8 mouse cellular contexts compared by ENCODE assay signal in the genomic region with DNA sequence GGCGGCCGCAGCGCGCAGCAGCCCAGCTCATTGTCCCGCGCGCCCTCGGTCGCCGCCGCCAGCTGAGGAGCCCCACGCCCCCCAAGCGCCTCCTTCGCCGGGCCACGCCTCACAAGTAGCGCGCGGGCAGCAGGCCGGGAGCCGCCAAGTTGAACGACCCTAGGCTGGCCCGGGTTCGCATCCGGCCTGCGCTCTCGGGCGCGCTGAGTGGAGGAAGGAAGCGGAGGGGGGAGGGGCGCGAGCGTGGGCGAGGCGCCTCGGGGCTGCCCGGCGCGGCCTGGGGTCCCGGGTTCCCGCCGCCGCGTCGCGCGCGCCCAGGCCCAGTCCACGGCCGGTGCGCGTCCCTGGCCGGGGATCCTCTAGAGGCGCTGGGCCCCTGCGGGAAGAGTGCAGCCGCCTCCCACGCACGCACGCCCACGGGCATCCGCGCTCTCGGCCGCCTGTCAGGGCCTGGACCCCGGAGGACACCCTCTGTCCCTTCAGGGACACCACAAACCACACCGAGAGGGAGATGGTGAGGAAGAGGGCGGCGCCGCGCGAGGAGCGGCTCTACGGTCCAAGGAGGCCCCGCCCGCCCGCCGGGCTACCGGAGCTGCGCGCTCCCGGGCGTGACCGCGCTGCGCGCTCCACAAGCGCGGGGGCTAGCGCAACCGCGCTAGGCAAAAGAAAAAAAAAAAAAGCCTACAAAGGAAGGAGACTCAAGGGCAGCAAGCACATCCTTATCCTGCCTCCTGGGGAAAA. TPM values are rescaled to one million over a fixed set of nuclear protein-coding genes. Genes with fewer than 3 reads are reported as not detected.
DNase-seq lines count a peak whose midpoint lies in the region; ATAC-seq lines count a peak whose summit lies in the region.

Gene Dclk2, minus strand, starts transcription at position 510 of the 741 bp plus-strand sequence.

- peak; percentile 48 for DNase-seq in adrenal gland, adult 8-10 months
- DNase-seq in embryo, embryonic 11.5 days (ENCODE audit: low read depth, low spot score), result peak; percentile 69
- DNase-seq in gastrocnemius, postnatal 25 days, result peak; percentile 69
- DNase-seq in left cerebral cortex, postnatal 14 days (ENCODE audit: low spot score in 2 of 2), result peak; percentile 67 to 79
- peak; percentile 87 for DNase-seq in right cerebral cortex, postnatal 25 days
- peak; percentile 42 for DNase-seq in yolk sac, embryonic 10.5 days (ENCODE audit: low spot score)

- intact Hi-C loops in left cerebral cortex, postnatal 14 days (cut with DNase I), result no loop called here

- ATAC-seq in inflammation-experienced regulatory T-cells, adult 6 months, result peak; percentile 78
- ATAC-seq in megakaryocyte-erythroid progenitor cell, adult 5-6 weeks (replicated peaks; ENCODE audit: low FRiP score, low TSS enrichment, poor library complexity, severe bottlenecking), result peak; percentile 49; the same call in 1 of the 2 replicates

RNA-seq across cellular contexts. Expression of gene Dclk2, which starts in this region (rescaled TPM):
- total RNA-seq in adrenal gland, adult 8-10 months (2022), result 1 to 10 TPM; 5.9 to 9.0 (median 8.8) TPM
- under 1 TPM; 0.88 to 0.97 TPM for total RNA-seq in gastrocnemius, postnatal 25 days (2021)
- 1 to 10 TPM; 1.4 to 1.9 (median 1.5) TPM for polyA plus RNA-seq in inflammation-experienced regulatory T-cells, adult 6 months (2017; shearing (Covaris generic))
- total RNA-seq in left cerebral cortex, postnatal 14 days (2021), result 10 to 100 TPM; 74.7 to 80.2 TPM
- 2.9 and 3.1 TPM in 2 replicates for total RNA-seq in megakaryocyte-erythroid progenitor cell, adult 5-6 weeks (2014; fragmentation: Nextera tagmentation)
- 0.99 and 4.1 TPM in 2 replicates for total RNA-seq in megakaryocyte-erythroid progenitor cell, adult 5-6 weeks (2017)

Comparison
In these comparisons a context has a peak if more than half of its experiments do, and no peak if none do; other contexts are left out.
1. Peak in every context shown above with its lines: DNase-seq and ATAC-seq.
2. RNA of gene Dclk2 (total RNA-seq): 74.7 to 80.2 TPM in left cerebral cortex, postnatal 14 days; 5.9 to 9.0 TPM in adrenal gland, adult 8-10 months, 0.99 to 4.1 TPM in megakaryocyte-erythroid progenitor cell, adult 5-6 weeks and 0.88 to 0.97 TPM in gastrocnemius, postnatal 25 days; every median in the first group is over 4 times any median in the second.
3. Peak in DNase-seq in gastrocnemius, postnatal 25 days; RNA of the gene not detected or under 1 TPM.